Mouse (Mus musculus): ENCODE measurements around the gene Lpp. TPM values are rescaled to one million over a fixed set of nuclear protein-coding genes. Genes with fewer than 3 reads are reported as not detected.

The Lpp gene
- polyA plus RNA-seq, 1 experiment from 2014 or later = 37.9 TPM

DNA sequence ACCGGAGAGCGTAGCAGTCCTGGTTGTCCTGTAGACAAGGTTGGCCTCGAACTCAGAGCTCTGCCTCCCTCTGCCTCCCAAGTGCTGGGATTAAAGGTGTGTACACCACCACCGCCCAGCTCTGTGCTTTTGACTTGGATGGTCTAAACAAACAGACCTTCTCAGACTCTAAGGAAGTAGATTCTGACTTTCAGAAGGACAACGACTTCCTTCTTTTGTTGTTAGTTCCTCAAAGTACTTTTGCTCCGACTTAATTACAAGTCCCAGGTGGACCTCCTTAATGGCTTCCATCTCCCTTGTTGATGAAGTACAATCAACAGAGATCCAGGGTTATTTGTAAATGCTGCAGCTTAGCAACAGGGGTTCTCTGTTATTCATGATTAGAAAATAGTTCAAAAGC is 645.2 kb downstream of the Lpp start:
- ATAC-seq (ENCODE audit: extremely low read depth, insufficient number of reproducible peaks, low FRiP score, low TSS enrichment) = no peak
- Histone ChIP-seq H3K9ac (no peak overlapping the region), H3K4me1 (peaks cover 27% of the 10 kb centered on the region), H3K4me3 (no peak overlapping the region), H3K36me3 (no peaks in the 10 kb centered on the region), H3K9me3 (no peaks in the 10 kb centered on the region), H3K27me3 (replicated peaks) (peaks cover 14% of the 10 kb centered on the region; the same call in 1 of the 2 replicates), H3K27ac (replicated peaks) (no peak overlapping the region), H3K4me2 (no peak overlapping the region)
- WGBS = 81% methylated on average over 6 of the region's 6 CpGs

DNA sequence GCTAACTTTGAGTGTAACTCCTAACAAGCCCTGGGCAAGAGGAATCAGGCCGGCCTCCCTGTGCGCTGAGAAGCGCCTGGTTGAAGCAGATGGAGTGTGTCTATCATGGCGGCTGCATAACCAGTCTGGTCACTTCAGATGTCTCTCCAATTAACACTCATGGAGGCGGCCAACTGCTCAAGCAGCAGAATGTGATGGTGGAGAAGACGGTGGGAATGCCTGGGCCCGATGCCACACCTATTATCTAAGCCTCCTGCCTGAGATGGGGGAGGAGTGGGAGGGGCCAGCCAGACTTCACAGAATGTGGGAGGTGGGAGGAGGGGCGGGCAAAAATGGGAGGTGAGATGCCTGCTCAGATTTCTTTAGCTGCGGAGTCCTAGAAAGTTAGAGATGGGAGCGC is 646.6 kb downstream of the Lpp start:
- WGBS = 44% methylated on average over 10 of the region's 10 CpGs
- Histone ChIP-seq H3K4me3 (no peak overlapping the region), H3K4me1 (peaks cover 29% of the 10 kb centered on the region), H3K27me3 (replicated peaks) (peaks cover 10% of the 10 kb centered on the region; the same call in 1 of the 2 replicates), H3K9me3 (no peaks in the 10 kb centered on the region), H3K27ac (replicated peaks) (no peak overlapping the region), H3K36me3 (no peaks in the 10 kb centered on the region), H3K4me2 (no peak overlapping the region), H3K9ac (no peak overlapping the region)
- no peak for ATAC-seq (ENCODE audit: extremely low read depth, insufficient number of reproducible peaks, low FRiP score, low TSS enrichment)

DNA sequence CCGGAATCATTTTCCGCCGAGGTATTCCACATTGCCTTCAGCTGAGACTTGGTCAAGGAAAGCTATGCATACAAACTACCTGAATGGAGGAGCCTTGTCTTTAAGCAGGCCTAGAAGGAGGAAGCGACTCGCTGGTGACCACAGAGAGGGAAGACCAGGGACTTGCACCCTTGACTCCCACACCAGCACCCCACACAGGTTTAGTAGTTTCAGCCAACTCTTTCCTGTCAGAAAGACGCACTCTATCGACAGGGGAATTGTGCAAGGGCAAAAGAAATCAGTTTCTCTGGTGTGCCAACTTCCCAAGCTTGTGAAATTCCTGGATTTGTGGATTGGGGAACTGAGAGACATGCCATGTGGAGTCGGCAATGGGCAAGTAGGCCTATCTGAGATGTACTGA is 647.9 kb downstream of the Lpp start:
- no peak for ATAC-seq (ENCODE audit: extremely low read depth, insufficient number of reproducible peaks, low FRiP score, low TSS enrichment)
- H3K4me2 ChIP-seq = no peak overlapping the region
- no peaks in the 10 kb centered on the region for H3K36me3 ChIP-seq
- H3K9me3 ChIP-seq = no peaks in the 10 kb centered on the region
- H3K4me3 ChIP-seq = no peak overlapping the region
- H3K27ac ChIP-seq (replicated peaks) = 0 out of 2 replicates have a peak overlapping the region, but pooled peaks have one; percentile 74
- H3K27me3 ChIP-seq (replicated peaks) = peaks cover 7% of the 10 kb centered on the region; the same call in 1 of the 2 replicates
- no peak overlapping the region for H3K9ac ChIP-seq
- peaks cover 34% of the 10 kb centered on the region for H3K4me1 ChIP-seq
- WGBS = 82% methylated on average over 8 of the region's 8 CpGs

DNA sequence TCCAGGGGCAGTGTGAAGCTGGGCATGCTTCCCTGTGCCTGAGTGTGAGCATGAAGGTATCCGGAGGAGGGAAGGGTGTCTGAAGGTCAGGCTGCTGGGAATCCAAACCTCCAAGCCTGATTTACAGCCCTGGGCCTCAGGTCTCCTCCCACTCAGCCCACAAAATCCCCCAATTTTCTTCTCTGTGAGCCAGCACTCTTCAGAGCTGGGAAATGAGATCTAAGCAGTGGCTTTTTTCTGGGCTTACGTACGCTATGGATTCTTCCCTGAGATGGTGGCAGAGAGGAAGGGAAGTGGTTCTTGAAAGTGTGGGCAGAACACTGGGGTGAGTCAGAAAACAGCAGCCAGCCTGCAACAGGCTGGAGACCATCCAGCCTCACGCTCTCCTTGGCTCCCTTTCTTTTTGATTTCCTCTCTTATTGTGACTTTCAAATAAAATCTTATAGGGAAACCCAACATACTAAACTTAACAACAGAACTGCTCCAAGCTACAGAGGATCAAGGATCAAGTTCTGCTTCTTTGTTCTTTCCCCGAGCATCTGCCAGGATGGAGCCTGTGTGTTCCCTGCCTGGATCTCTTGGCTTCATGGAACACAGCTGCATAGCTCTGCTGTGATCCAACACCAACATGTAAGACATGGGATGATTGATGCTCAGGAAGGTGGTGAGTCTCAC is 648.7 kb downstream of the Lpp start:
- Histone ChIP-seq H3K4me1 (peaks cover 36% of the 10 kb centered on the region), H3K27me3 (replicated peaks) (peaks cover 7% of the 10 kb centered on the region; the same call in 1 of the 2 replicates), H3K4me3 (no peak overlapping the region), H3K9me3 (no peaks in the 10 kb centered on the region), H3K4me2 (peak overlapping the region; percentile 5; the same call in 1 of the 2 replicates), H3K9ac (peak overlapping the region; percentile 50; the same call in 1 of the 2 replicates), H3K27ac (replicated peaks) (peak overlapping the region; percentile 74), H3K36me3 (no peaks in the 10 kb centered on the region)
- 45% methylated on average over 5 of the region's 5 CpGs for WGBS
- 0 out of 2 replicates have a peak, but pooled peaks have one; percentile 31 for ATAC-seq (ENCODE audit: extremely low read depth, insufficient number of reproducible peaks, low FRiP score, low TSS enrichment)

MicroRNAs within 50 kb of the gene (microRNA counts, 519-probe panel; counts per million panel counts)
- microRNA mmu-miR-28 = 5,225 counts per million, percentile 87 among the panel's probes with 10 or more counts

Small RNA genes lying within 50 kb of the gene (microRNA-seq; reads per million reads assigned to microRNA genes)
- 1,729 reads per million, percentile 83 among the genes with 10 or more reads in this experiment for gene Mir28a

All from heart, embryonic 13.5 days (tissue).